10 mouse cellular contexts compared by ENCODE assay signal in genomic region chr5:33220350-33221044, GRCm38 (mm10). TPM values are rescaled to one million over a fixed set of nuclear protein-coding genes. Genes with fewer than 3 reads are reported as not detected.
A peak's percentile ranks its signal among the peaks of the same experiment; 100 is the strongest.
DNase-seq lines count a peak whose midpoint lies in the region; TF ChIP-seq lines count a peak whose summit lies in the region.
"Had no signal": no experiment of that assay in that cellular context is flagged by ENCODE, and none has a peak within 500 bp of the region (broad histone marks: within the 10 kb centered on the region; RNA-seq: fewer than 3 reads in every experiment).

No protein-coding gene starts in this region.

- no peaks in the 10 kb centered on the region for H3K27me3 ChIP-seq in heart, embryonic 10.5 days (ENCODE audit: insufficient read depth, poor library complexity, severe bottlenecking)
- no peaks in the 10 kb centered on the region for H3K27me3 ChIP-seq in limb, embryonic 10.5 days (ENCODE audit: low read depth, poor library complexity, severe bottlenecking)
- H3K27me3 ChIP-seq: embryonic facial prominence, embryonic 12.5 days had no signal

- intact Hi-C loops in heart, postnatal 14 days (cut with DNase I) = no loop called here

- no peak for TF ChIP-seq CTCF in embryonic fibroblast, embryonic 13.5 days (IDR thresholded peaks at IDR 0.05; ENCODE audit: borderline replicate concordance, insufficient read depth, low read length)

- H3K27ac ChIP-seq in heart, embryonic 10.5 days = peak overlapping the region; percentile 57; the same call in 1 of the 2 replicates
- peak overlapping the region; percentile 9; the same call in 1 of the 2 replicates for H3K27ac ChIP-seq in embryonic fibroblast, embryonic 13.5 days (ENCODE audit: insufficient read depth, low read length)
- H3K27ac ChIP-seq in limb, embryonic 10.5 days = peak overlapping the region; percentile 54; the same call in 1 of the 2 replicates
- H3K27ac ChIP-seq: embryonic facial prominence, embryonic 12.5 days; kidney, postnatal 0 days had no signal

- H3K4me1 ChIP-seq in heart, embryonic 10.5 days = peaks cover 92% of the 10 kb centered on the region
- peaks cover 8% of the 10 kb centered on the region; the same call in 1 of the 2 replicates for H3K4me1 ChIP-seq in embryonic fibroblast, embryonic 13.5 days (ENCODE audit: control insufficient read depth, insufficient read depth, low read length)
- peaks cover 50% of the 10 kb centered on the region for H3K4me1 ChIP-seq in limb, embryonic 10.5 days

- no peaks in the 10 kb centered on the region for H3K36me3 ChIP-seq in heart, embryonic 10.5 days
- H3K36me3 ChIP-seq in limb, embryonic 10.5 days = no peaks in the 10 kb centered on the region
- H3K36me3 ChIP-seq: embryonic facial prominence, embryonic 12.5 days had no signal

- 72% methylated on average over 10 of the region's 10 CpGs for WGBS in heart, embryonic 10.5 days
- 70% methylated on average over 10 of the region's 10 CpGs for WGBS in limb, embryonic 10.5 days

- H3K9me3 ChIP-seq in heart, embryonic 10.5 days = no peaks in the 10 kb centered on the region
- no peaks in the 10 kb centered on the region for H3K9me3 ChIP-seq in limb, embryonic 10.5 days (replicated peaks)
- H3K9me3 ChIP-seq: embryonic facial prominence, embryonic 12.5 days had no signal

- DNase-seq in heart, embryonic 10.5 days (ENCODE audit: low spot score) = no peak
- no peak for DNase-seq in heart, postnatal 14 days
- DNase-seq in 3134 (ENCODE audit: extremely low read depth, insufficient read length, low spot score) = peak; percentile 63
- DNase-seq in limb, embryonic 10.5 days (ENCODE audit: low spot score) = no peak
- DNase-seq in urinary bladder, postnatal 36 days (ENCODE audit: low spot score in 2 of 2) = no peak
- DNase-seq in layer of hippocampus, adult 18-20 months (ENCODE audit: low spot score in 2 of 2) = no peak
- DNase-seq in thymus, postnatal 10 days (ENCODE audit: low spot score in 2 of 2) = no peak

- no peak overlapping the region for H3K4me3 ChIP-seq in heart, embryonic 10.5 days
- H3K4me3 ChIP-seq in embryonic fibroblast, embryonic 13.5 days (ENCODE audit: insufficient read depth, low read length) = no peak overlapping the region
- no peak overlapping the region for H3K4me3 ChIP-seq in limb, embryonic 10.5 days
- H3K4me3 ChIP-seq: embryonic facial prominence, embryonic 12.5 days had no signal

- no peak for TF ChIP-seq POLR2A in embryonic fibroblast, embryonic 13.5 days (IDR thresholded peaks at IDR 0.05; ENCODE audit: low read depth, low read length)

RNA-seq across cellular contexts. Expression of gene Spon2, which starts 2.2 kb away (rescaled TPM):
- 16.9 and 27.0 TPM in 2 replicates for polyA plus RNA-seq in heart, embryonic 10.5 days (2016; fragmentation: Nextera tagmentation; extraction: Ambion mirVana)
- total RNA-seq in heart, postnatal 14 days (2021) = 10 to 100 TPM in 1 of 2 experiments, 1 to 10 TPM in 1; 6.4 to 10.7 TPM
- polyA plus RNA-seq in embryonic fibroblast, embryonic 13.5 days (2011; ENCODE audit: insufficient read length, low read depth, missing spikeins) = 4.7 and 6.4 TPM in 2 replicates
- 2.8 TPM in 2 replicates for polyA plus RNA-seq in limb, embryonic 10.5 days (2016; fragmentation: Nextera tagmentation; extraction: Ambion mirVana)
- under 1 TPM; 0.20 to 0.28 TPM for total RNA-seq in layer of hippocampus, adult 18-20 months (2021)

RNA-seq across cellular contexts. Expression of gene Ctbp1, which starts 54.3 kb away (rescaled TPM):
- 280 and 331 TPM in 2 replicates for polyA plus RNA-seq in heart, embryonic 10.5 days (2016; fragmentation: Nextera tagmentation; extraction: Ambion mirVana)
- 100 to 1,000 TPM; 202 to 211 TPM for total RNA-seq in heart, postnatal 14 days (2021)
- polyA plus RNA-seq in embryonic fibroblast, embryonic 13.5 days (2011; ENCODE audit: insufficient read length, low read depth, missing spikeins) = 133 and 175 TPM in 2 replicates
- polyA plus RNA-seq in limb, embryonic 10.5 days (2016; fragmentation: Nextera tagmentation; extraction: Ambion mirVana) = 440 and 473 TPM in 2 replicates
- 100 to 1,000 TPM; 288 to 309 TPM for total RNA-seq in layer of hippocampus, adult 18-20 months (2021)
